Mouse (Mus musculus): ENCODE data around the gene Hmgb1. TPM values are rescaled to one million over a fixed set of nuclear protein-coding genes. Genes with fewer than 3 reads are reported as not detected.

Hmgb1 gene
- total and polyA plus RNA-seq, 3 experiments: 23.7 to 103 (median 88.9) TPM

DNA sequence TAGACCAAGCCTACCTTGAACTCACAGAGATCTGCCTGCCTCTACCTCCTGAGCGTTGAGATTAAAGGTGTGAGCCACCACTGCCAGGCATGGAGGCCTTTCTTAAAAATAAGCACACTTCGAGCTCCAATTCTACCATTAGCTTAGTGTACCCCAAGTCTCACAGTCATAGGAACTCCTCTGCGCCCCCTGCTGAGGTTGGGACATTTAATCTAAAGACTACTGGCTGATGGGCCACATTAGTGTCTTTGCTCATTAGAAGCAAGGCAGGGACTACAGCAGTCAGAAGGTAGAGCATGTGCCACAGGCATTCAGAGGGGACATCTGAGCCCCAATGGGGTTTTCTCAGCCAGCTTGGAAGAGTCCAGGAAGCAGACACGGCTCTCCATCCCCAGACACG is 86.4 kb downstream of the Hmgb1 start:
- no peak overlapping the region for H3K27ac ChIP-seq
- no peaks in the 10 kb centered on the region for H3K27me3 ChIP-seq (ENCODE audit: control insufficient read depth, insufficient read depth, low read length)
- no peak overlapping the region for H3K9ac ChIP-seq (ENCODE audit: low read depth, low read length)
- no peaks in the 10 kb centered on the region for H3K79me2 ChIP-seq (replicated peaks; ENCODE audit: control insufficient read depth, insufficient read depth, low read length)
- no peak overlapping the region for H3K4me3 ChIP-seq
- H3K36me3 ChIP-seq (ENCODE audit: control insufficient read depth, insufficient read depth, low read length): no peaks in the 10 kb centered on the region
- H3K4me1 ChIP-seq (ENCODE audit: control insufficient read depth, insufficient read depth, low read length): no peaks in the 10 kb centered on the region
- WGBS: 83% methylated on average over 5 of the region's 5 CpGs
- TF ChIP-seq POLR2A (IDR thresholded peaks at IDR 0.05; ENCODE audit: insufficient read depth, low read depth, low read length) (no peak), CTCF (IDR thresholded peaks at IDR 0.05) (no peak), EP300 (IDR thresholded peaks at IDR 0.05; ENCODE audit: insufficient read depth, low read depth, low read length) (no peak)
- no peak for DNase-seq
- intact Hi-C loops (cut with DNase I): no loop called here

DNA sequence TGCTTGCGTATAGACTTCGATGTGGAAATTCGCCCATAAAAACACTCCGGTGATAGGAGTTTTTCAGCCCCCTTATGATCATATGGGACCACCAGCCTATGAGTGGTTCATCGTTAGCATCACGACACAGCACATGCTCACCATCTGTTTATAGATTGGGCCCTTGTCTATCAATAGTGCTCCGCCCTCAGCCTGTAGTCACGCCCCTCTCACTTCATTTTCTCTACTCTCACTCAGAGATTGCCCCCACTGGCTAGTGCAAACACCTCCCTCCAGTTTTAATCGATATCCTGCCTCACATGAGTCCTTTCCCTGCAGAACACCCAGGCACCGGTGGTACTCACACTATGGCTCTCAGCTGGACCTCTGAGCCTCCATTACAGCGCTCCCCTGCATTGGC is 88.0 kb downstream of the Hmgb1 start:
- Histone ChIP-seq H3K79me2 (replicated peaks; ENCODE audit: control insufficient read depth, insufficient read depth, low read length) (no peaks in the 10 kb centered on the region), H3K4me3 (no peak overlapping the region), H3K9ac (ENCODE audit: low read depth, low read length) (no peak overlapping the region), H3K4me1 (ENCODE audit: control insufficient read depth, insufficient read depth, low read length) (no peaks in the 10 kb centered on the region), H3K27me3 (ENCODE audit: control insufficient read depth, insufficient read depth, low read length) (no peaks in the 10 kb centered on the region), H3K27ac (no peak overlapping the region), H3K36me3 (ENCODE audit: control insufficient read depth, insufficient read depth, low read length) (no peaks in the 10 kb centered on the region)
- DNase-seq: no peak
- TF ChIP-seq POLR2A (IDR thresholded peaks at IDR 0.05; ENCODE audit: insufficient read depth, low read depth, low read length): no peak
- TF ChIP-seq EP300 (IDR thresholded peaks at IDR 0.05; ENCODE audit: insufficient read depth, low read depth, low read length): no peak
- WGBS: 64% methylated on average over 11 of the region's 11 CpGs
- intact Hi-C loops (cut with DNase I): no loop called here

DNA sequence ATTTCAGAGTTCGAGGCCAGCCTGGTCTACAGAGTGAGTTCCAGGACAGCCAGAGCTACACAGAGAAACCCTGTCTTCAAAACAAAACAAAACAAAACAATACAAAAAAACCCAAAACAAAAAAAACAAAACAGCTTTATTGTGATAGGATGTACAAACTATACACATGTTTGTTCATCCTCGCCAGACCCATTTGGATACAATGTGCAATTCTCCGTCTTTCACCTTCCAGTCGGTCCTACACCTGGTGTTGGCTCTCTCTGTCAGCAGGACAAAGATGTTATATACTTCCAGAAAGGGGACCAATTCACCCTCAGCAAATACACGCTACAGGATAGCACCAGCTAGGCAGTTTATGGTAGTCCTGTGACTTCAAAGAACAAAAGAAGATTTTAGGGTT is 91.4 kb downstream of the Hmgb1 start:
- no peaks in the 10 kb centered on the region for H3K27me3 ChIP-seq (ENCODE audit: control insufficient read depth, insufficient read depth, low read length)
- WGBS: 95% methylated on average over 5 of the region's 5 CpGs
- no peaks in the 10 kb centered on the region for H3K79me2 ChIP-seq (replicated peaks; ENCODE audit: control insufficient read depth, insufficient read depth, low read length)
- no peak overlapping the region for H3K27ac ChIP-seq
- no peaks in the 10 kb centered on the region for H3K4me1 ChIP-seq (ENCODE audit: control insufficient read depth, insufficient read depth, low read length)
- DNase-seq: no peak
- H3K4me3 ChIP-seq: no peak overlapping the region
- H3K9ac ChIP-seq (ENCODE audit: low read depth, low read length): no peak overlapping the region
- TF ChIP-seq POLR2A (IDR thresholded peaks at IDR 0.05; ENCODE audit: insufficient read depth, low read depth, low read length) (no peak), EP300 (IDR thresholded peaks at IDR 0.05; ENCODE audit: insufficient read depth, low read depth, low read length) (no peak)
- H3K36me3 ChIP-seq (ENCODE audit: control insufficient read depth, insufficient read depth, low read length): no peaks in the 10 kb centered on the region
- intact Hi-C loops (cut with DNase I): no loop called here

- Histone ChIP-seq H3K9ac (ENCODE audit: low read depth, low read length) (no peak overlapping the region), H3K36me3 (ENCODE audit: control insufficient read depth, insufficient read depth, low read length) (no peaks in the 10 kb centered on the region), H3K79me2 (replicated peaks; ENCODE audit: control insufficient read depth, insufficient read depth, low read length) (no peaks in the 10 kb centered on the region), H3K4me3 (no peak overlapping the region), H3K4me1 (ENCODE audit: control insufficient read depth, insufficient read depth, low read length) (no peaks in the 10 kb centered on the region), H3K27ac (no peak overlapping the region), H3K27me3 (ENCODE audit: control insufficient read depth, insufficient read depth, low read length) (no peaks in the 10 kb centered on the region)
- TF ChIP-seq CTCF (IDR thresholded peaks at IDR 0.05) (no peak), POLR2A (IDR thresholded peaks at IDR 0.05; ENCODE audit: insufficient read depth, low read depth, low read length) (no peak), EP300 (IDR thresholded peaks at IDR 0.05; ENCODE audit: insufficient read depth, low read depth, low read length) (no peak)
- intact Hi-C loops (cut with DNase I): no loop called here
- DNase-seq: no peak
- 89% methylated on average over 4 of the region's 4 CpGs for WGBS
Observed at GRCm38 (mm10) chr5:149092526-149092925, 91.8 kb downstream of the Hmgb1 start.

GRCm38 (mm10) chr5:149091256-149091655 is 93.0 kb downstream of the Hmgb1 start:
- intact Hi-C loops (cut with DNase I): no loop called here
- no peak overlapping the region for H3K9ac ChIP-seq (ENCODE audit: low read depth, low read length)
- TF ChIP-seq EP300 (IDR thresholded peaks at IDR 0.05; ENCODE audit: insufficient read depth, low read depth, low read length) (no peak), POLR2A (IDR thresholded peaks at IDR 0.05; ENCODE audit: insufficient read depth, low read depth, low read length) (no peak), CTCF (IDR thresholded peaks at IDR 0.05) (no peak)
- DNase-seq: no peak
- 65% methylated on average over 14 of the region's 14 CpGs for WGBS
- no peak overlapping the region for H3K4me3 ChIP-seq
- H3K27me3 ChIP-seq (ENCODE audit: control insufficient read depth, insufficient read depth, low read length): no peaks in the 10 kb centered on the region
- no peaks in the 10 kb centered on the region for H3K79me2 ChIP-seq (replicated peaks; ENCODE audit: control insufficient read depth, insufficient read depth, low read length)
- no peaks in the 10 kb centered on the region for H3K36me3 ChIP-seq (ENCODE audit: control insufficient read depth, insufficient read depth, low read length)
- no peaks in the 10 kb centered on the region for H3K4me1 ChIP-seq (ENCODE audit: control insufficient read depth, insufficient read depth, low read length)
- no peak overlapping the region for H3K27ac ChIP-seq

- Histone ChIP-seq H3K36me3 (ENCODE audit: control insufficient read depth, insufficient read depth, low read length) (no peaks in the 10 kb centered on the region), H3K9ac (ENCODE audit: low read depth, low read length) (no peak overlapping the region), H3K4me3 (no peak overlapping the region), H3K27ac (no peak overlapping the region), H3K4me1 (ENCODE audit: control insufficient read depth, insufficient read depth, low read length) (no peaks in the 10 kb centered on the region), H3K79me2 (replicated peaks; ENCODE audit: control insufficient read depth, insufficient read depth, low read length) (no peaks in the 10 kb centered on the region), H3K27me3 (ENCODE audit: control insufficient read depth, insufficient read depth, low read length) (no peaks in the 10 kb centered on the region)
- intact Hi-C loops (cut with DNase I): no loop called here
- no peak for TF ChIP-seq POLR2A (IDR thresholded peaks at IDR 0.05; ENCODE audit: insufficient read depth, low read depth, low read length)
- TF ChIP-seq EP300 (IDR thresholded peaks at IDR 0.05; ENCODE audit: insufficient read depth, low read depth, low read length): no peak
- no peak for TF ChIP-seq CTCF (IDR thresholded peaks at IDR 0.05)
- 69% methylated on average over 2 of the region's 2 CpGs for WGBS
- DNase-seq: no peak
Observed at GRCm38 (mm10) chr5:149089860-149090259, 94.4 kb downstream of the Hmgb1 start.
